Mouse (Mus musculus): ENCODE results near the gene Nell2. TPM values are rescaled to one million over a fixed set of nuclear protein-coding genes. Genes with fewer than 3 reads are reported as not detected.

The Nell2 gene
- polyA plus RNA-seq, 2 experiments, result 0.20 TPM

GRCm38 (mm10) chr15:95314121-95314807 lies 214.1 kb downstream of the Nell2 start:
- no peak overlapping the region for H3K4me3 ChIP-seq (ENCODE audit: insufficient read depth in 1 of 2, low read depth in 2 of 2, low read length in 2 of 2)
- no peak overlapping the region for H3K27ac ChIP-seq
- DNase-seq (ENCODE audit: low read depth in 3 of 3, low spot score in 3 of 3) (no peak), ATAC-seq (ENCODE audit: insufficient read depth) (no peak)
- H3K9ac ChIP-seq (replicated peaks), result no peak overlapping the region
- H3K36me3 ChIP-seq (replicated peaks; ENCODE audit: control insufficient read depth, insufficient read depth, low read depth), result no peaks in the 10 kb centered on the region
- H3K9me3 ChIP-seq (ENCODE audit: control insufficient read depth, low read length), result no peaks in the 10 kb centered on the region
- no peak overlapping the region for H3K4me2 ChIP-seq (ENCODE audit: low read depth)
- no peaks in the 10 kb centered on the region for H3K4me1 ChIP-seq (replicated peaks; ENCODE audit: control insufficient read depth in 2 of 2, insufficient read depth in 2 of 2, low read length in 1 of 2)
- H3K27me3 ChIP-seq (ENCODE audit: control insufficient read depth, insufficient read depth, low read length), result no peaks in the 10 kb centered on the region
- no peak for TF ChIP-seq EP300 (IDR thresholded peaks at IDR 0.05; ENCODE audit: low read depth)
- TF ChIP-seq CTCF (IDR thresholded peaks at IDR 0.05; ENCODE audit: low read depth), result no peak
- WGBS (ENCODE audit: insufficient replicate concordance), result 59% methylated on average over 16 of the region's 16 CpGs

- no peak overlapping the region for H3K4me3 ChIP-seq (ENCODE audit: insufficient read depth in 1 of 2, low read depth in 2 of 2, low read length in 2 of 2)
- 51% methylated on average over 5 of the region's 5 CpGs for WGBS (ENCODE audit: insufficient replicate concordance)
- H3K27me3 ChIP-seq (ENCODE audit: control insufficient read depth, insufficient read depth, low read length), result no peaks in the 10 kb centered on the region
- no peak for ATAC-seq (ENCODE audit: insufficient read depth)
- no peak overlapping the region for H3K27ac ChIP-seq
- no peak overlapping the region for H3K9ac ChIP-seq (replicated peaks)
- no peaks in the 10 kb centered on the region for H3K36me3 ChIP-seq (replicated peaks; ENCODE audit: control insufficient read depth, insufficient read depth, low read depth)
- H3K4me2 ChIP-seq (ENCODE audit: low read depth), result no peak overlapping the region
- no peaks in the 10 kb centered on the region for H3K4me1 ChIP-seq (replicated peaks; ENCODE audit: control insufficient read depth in 2 of 2, insufficient read depth in 2 of 2, low read length in 1 of 2)
- H3K9me3 ChIP-seq (ENCODE audit: control insufficient read depth, low read length), result no peaks in the 10 kb centered on the region
- TF ChIP-seq CTCF (IDR thresholded peaks at IDR 0.05; ENCODE audit: low read depth) (no peak), EP300 (IDR thresholded peaks at IDR 0.05; ENCODE audit: low read depth) (no peak)
- DNase-seq (ENCODE audit: low read depth in 3 of 3, low spot score in 3 of 3), result no peak
These were observed 215.1 kb downstream of the Nell2 start for GRCm38 (mm10) chr15:95313286-95313685.

- no peaks in the 10 kb centered on the region for H3K9me3 ChIP-seq (ENCODE audit: control insufficient read depth, low read length)
- no peaks in the 10 kb centered on the region for H3K36me3 ChIP-seq (replicated peaks; ENCODE audit: control insufficient read depth, insufficient read depth, low read depth)
- TF ChIP-seq CTCF (IDR thresholded peaks at IDR 0.05; ENCODE audit: low read depth), result no peak
- no peak for TF ChIP-seq EP300 (IDR thresholded peaks at IDR 0.05; ENCODE audit: low read depth)
- H3K27ac ChIP-seq, result no peak overlapping the region
- ATAC-seq (ENCODE audit: insufficient read depth), result no peak
- H3K9ac ChIP-seq (replicated peaks), result no peak overlapping the region
- no peak overlapping the region for H3K4me3 ChIP-seq (ENCODE audit: insufficient read depth in 1 of 2, low read depth in 2 of 2, low read length in 2 of 2)
- no peak for DNase-seq (ENCODE audit: low read depth in 3 of 3, low spot score in 3 of 3)
- no peaks in the 10 kb centered on the region for H3K27me3 ChIP-seq (ENCODE audit: control insufficient read depth, insufficient read depth, low read length)
- no peak overlapping the region for H3K4me2 ChIP-seq (ENCODE audit: low read depth)
- no peaks in the 10 kb centered on the region for H3K4me1 ChIP-seq (replicated peaks; ENCODE audit: control insufficient read depth in 2 of 2, insufficient read depth in 2 of 2, low read length in 1 of 2)
- WGBS (ENCODE audit: insufficient replicate concordance), result 63% methylated on average over 8 of the region's 8 CpGs
These were observed 224.3 kb downstream of the Nell2 start for GRCm38 (mm10) chr15:95304102-95304501.

- no peak overlapping the region for H3K9ac ChIP-seq (replicated peaks)
- H3K9me3 ChIP-seq (ENCODE audit: control insufficient read depth, low read length), result no peaks in the 10 kb centered on the region
- DNase-seq (ENCODE audit: low read depth in 3 of 3, low spot score in 3 of 3), result no peak
- ATAC-seq (ENCODE audit: insufficient read depth), result no peak
- no peak overlapping the region for H3K4me2 ChIP-seq (ENCODE audit: low read depth)
- no peaks in the 10 kb centered on the region for H3K27me3 ChIP-seq (ENCODE audit: control insufficient read depth, insufficient read depth, low read length)
- no peaks in the 10 kb centered on the region for H3K36me3 ChIP-seq (replicated peaks; ENCODE audit: control insufficient read depth, insufficient read depth, low read depth)
- H3K4me1 ChIP-seq (replicated peaks; ENCODE audit: control insufficient read depth in 2 of 2, insufficient read depth in 2 of 2, low read length in 1 of 2), result no peaks in the 10 kb centered on the region
- WGBS (ENCODE audit: insufficient replicate concordance), result 71% methylated on average over 10 of the region's 10 CpGs
- no peak overlapping the region for H3K27ac ChIP-seq
- H3K4me3 ChIP-seq (ENCODE audit: insufficient read depth in 1 of 2, low read depth in 2 of 2, low read length in 2 of 2), result no peak overlapping the region
- no peak for TF ChIP-seq CTCF (IDR thresholded peaks at IDR 0.05; ENCODE audit: low read depth)
- TF ChIP-seq EP300 (IDR thresholded peaks at IDR 0.05; ENCODE audit: low read depth), result no peak
These were observed 231.8 kb downstream of the Nell2 start for GRCm38 (mm10) chr15:95296561-95296960.

GRCm38 (mm10) chr15:95289047-95289446 lies 239.3 kb downstream of the Nell2 start:
- DNase-seq (ENCODE audit: low read depth in 3 of 3, low spot score in 3 of 3) (no peak), ATAC-seq (ENCODE audit: insufficient read depth) (no peak)
- Histone ChIP-seq H3K9me3 (ENCODE audit: control insufficient read depth, low read length) (no peaks in the 10 kb centered on the region), H3K4me3 (ENCODE audit: insufficient read depth in 1 of 2, low read depth in 2 of 2, low read length in 2 of 2) (no peak overlapping the region), H3K9ac (replicated peaks) (no peak overlapping the region), H3K36me3 (replicated peaks; ENCODE audit: control insufficient read depth, insufficient read depth, low read depth) (no peaks in the 10 kb centered on the region), H3K27me3 (ENCODE audit: control insufficient read depth, insufficient read depth, low read length) (no peaks in the 10 kb centered on the region), H3K4me1 (replicated peaks; ENCODE audit: control insufficient read depth in 2 of 2, insufficient read depth in 2 of 2, low read length in 1 of 2) (no peaks in the 10 kb centered on the region), H3K4me2 (ENCODE audit: low read depth) (no peak overlapping the region), H3K27ac (no peak overlapping the region)
- 58% methylated on average over 10 of the region's 10 CpGs for WGBS (ENCODE audit: insufficient replicate concordance)
- TF ChIP-seq EP300 (IDR thresholded peaks at IDR 0.05; ENCODE audit: low read depth) (no peak), CTCF (IDR thresholded peaks at IDR 0.05; ENCODE audit: low read depth) (no peak)
